Mouse (Mus musculus): ENCODE measurements around the gene Tmsb15b1. TPM values are rescaled to one million over a fixed set of nuclear protein-coding genes. Genes with fewer than 3 reads are reported as not detected.
"Not testable (repeated sequence)": the region's sequence is repeated elsewhere in the genome, so short reads cannot be mapped to it uniquely, and the experiment has no call there.

Tmsb15b1 gene
- total and polyA plus RNA-seq, 3 experiments = 6.8 to 44.6 (median 6.9) TPM

- in situ Hi-C loops (cut with MboI; ENCODE audit: low pct_ligation_motif_present, low pct_unique_long_range_greater_than_20kb, low sequenced_read_pairs); H3K36me3 ChIP-seq (replicated peaks in 1 of 2; ENCODE audit: control insufficient read depth in 1 of 2, insufficient read depth in 1 of 2, low read length in 1 of 2); H3K9ac ChIP-seq (ENCODE audit: insufficient read depth, low read depth); H3K27ac ChIP-seq (ENCODE audit: insufficient read depth, low read depth); H3K27me3 ChIP-seq (replicated peaks); H3K4me3 ChIP-seq (replicated peaks in 1 of 3; ENCODE audit: low read depth in 2 of 3, low read length in 2 of 3, poor library complexity in 1 of 3); H3K9me3 ChIP-seq (replicated peaks; ENCODE audit: low read length); H3K79me2 ChIP-seq (replicated peaks; ENCODE audit: control insufficient read depth, extremely low read depth, insufficient read depth, poor library complexity, severe bottlenecking); DNase-seq (ENCODE audit: extremely low read depth); H3K4me1 ChIP-seq (ENCODE audit: control insufficient read depth in 1 of 2, insufficient read depth in 2 of 2); dilution Hi-C loops (cut with MboI; ENCODE audit: extremely low pct_ligation_motif_present, extremely low pct_unique_long_range_greater_than_20kb, low sequenced_read_pairs); H3K4me2 ChIP-seq (ENCODE audit: insufficient read depth, low read depth, poor library complexity, severe bottlenecking): not testable (repeated sequence)
These were observed 18.9 kb downstream of the Tmsb15b1 start for GRCm38 (mm10) chrX:136957583-136958279.

DNA sequence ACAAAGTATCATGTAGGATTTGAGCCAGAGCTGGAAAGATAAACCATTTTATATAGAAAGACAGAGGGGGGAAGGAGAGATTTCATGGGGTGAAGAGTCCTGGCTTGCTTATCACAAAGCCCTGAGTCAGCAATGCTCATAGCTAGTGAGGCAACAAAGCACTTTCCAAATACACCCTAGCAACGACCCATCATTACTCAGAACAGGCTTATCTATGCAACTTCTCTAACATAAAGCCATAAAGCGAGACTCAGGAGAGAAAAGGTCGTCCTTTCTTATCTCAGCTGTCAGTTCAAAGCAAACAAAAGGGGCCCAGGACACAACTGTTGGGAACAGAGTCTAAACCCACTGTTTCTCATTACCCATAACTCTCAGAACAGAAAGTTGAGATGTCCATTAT is 38.7 kb downstream of the Tmsb15b1 start:
- dilution Hi-C loops (cut with MboI; ENCODE audit: extremely low pct_ligation_motif_present, extremely low pct_unique_long_range_greater_than_20kb, low sequenced_read_pairs) (no loop called here), in situ Hi-C loops (cut with MboI; ENCODE audit: low pct_ligation_motif_present, low pct_unique_long_range_greater_than_20kb, low sequenced_read_pairs) (no loop called here)
- Histone ChIP-seq H3K4me2 (ENCODE audit: insufficient read depth, low read depth, poor library complexity, severe bottlenecking) (no peak overlapping the region), H3K4me3 (replicated peaks in 1 of 3; ENCODE audit: low read depth in 2 of 3, low read length in 2 of 3, poor library complexity in 1 of 3) (no peak overlapping the region), H3K27me3 (replicated peaks) (no peaks in the 10 kb centered on the region), H3K79me2 (replicated peaks; ENCODE audit: control insufficient read depth, extremely low read depth, insufficient read depth, poor library complexity, severe bottlenecking) (no peaks in the 10 kb centered on the region), H3K4me1 (ENCODE audit: control insufficient read depth in 1 of 2, insufficient read depth in 2 of 2) (no peaks in the 10 kb centered on the region), H3K9me3 (replicated peaks; ENCODE audit: low read length) (no peaks in the 10 kb centered on the region), H3K36me3 (replicated peaks in 1 of 2; ENCODE audit: control insufficient read depth in 1 of 2, insufficient read depth in 1 of 2, low read length in 1 of 2) (no peaks in the 10 kb centered on the region), H3K9ac (ENCODE audit: insufficient read depth, low read depth) (no peak overlapping the region), H3K27ac (ENCODE audit: insufficient read depth, low read depth) (no peak overlapping the region)
- TF ChIP-seq NELFE (IDR thresholded peaks at IDR 0.05; ENCODE audit: low read depth, low read length) (no peak), ZNF384 (IDR thresholded peaks at IDR 0.05; ENCODE audit: low read depth, low read length) (no peak), MXI1 (IDR thresholded peaks at IDR 0.05; ENCODE audit: low read depth, low read length) (no peak), TCF12 (IDR thresholded peaks at IDR 0.05; ENCODE audit: low read depth, low read length) (no peak), EP300 (IDR thresholded peaks at IDR 0.05; ENCODE audit: low read length) (no peak), PAX5 (IDR thresholded peaks at IDR 0.05; ENCODE audit: low read length) (no peak)
- DNase-seq (ENCODE audit: extremely low read depth) = no peak

- Histone ChIP-seq H3K4me2 (ENCODE audit: insufficient read depth, low read depth, poor library complexity, severe bottlenecking) (no peak within 1 kb of the TSS), H3K36me3 (replicated peaks in 1 of 2; ENCODE audit: control insufficient read depth in 1 of 2, insufficient read depth in 1 of 2, low read length in 1 of 2) (no peaks in the 10 kb centered on the region), H3K4me1 (ENCODE audit: control insufficient read depth in 1 of 2, insufficient read depth in 2 of 2) (no peaks in the 10 kb centered on the region), H3K9ac (ENCODE audit: insufficient read depth, low read depth) (no peak within 1 kb of the TSS), H3K9me3 (replicated peaks; ENCODE audit: low read length) (no peaks in the 10 kb centered on the region), H3K27me3 (replicated peaks) (no peaks in the 10 kb centered on the region), H3K79me2 (replicated peaks; ENCODE audit: control insufficient read depth, extremely low read depth, insufficient read depth, poor library complexity, severe bottlenecking) (no peaks in the 10 kb centered on the region), H3K27ac (ENCODE audit: insufficient read depth, low read depth) (no peak within 1 kb of the TSS), H3K4me3 (replicated peaks in 1 of 3; ENCODE audit: low read depth in 2 of 3, low read length in 2 of 3, poor library complexity in 1 of 3) (no peak within 1 kb of the TSS)
- no peak for DNase-seq (ENCODE audit: extremely low read depth)
- in situ Hi-C loops (cut with MboI; ENCODE audit: low pct_ligation_motif_present, low pct_unique_long_range_greater_than_20kb, low sequenced_read_pairs) = no loop called here
- no peak for TF ChIP-seq EP300 (IDR thresholded peaks at IDR 0.05; ENCODE audit: low read length)
- no peak for TF ChIP-seq MAX (IDR thresholded peaks at IDR 0.05; ENCODE audit: low read length)
- no peak for TF ChIP-seq TBP (conservative IDR thresholded peaks at IDR 0.05; ENCODE audit: low read depth, low read length)
- no peak for TF ChIP-seq NRF1 (IDR thresholded peaks at IDR 0.05; ENCODE audit: low read depth, low read length)
- no peak for TF ChIP-seq ELF1 (IDR thresholded peaks at IDR 0.05; ENCODE audit: low read depth, low read length)
- TF ChIP-seq USF1 (IDR thresholded peaks at IDR 0.05; ENCODE audit: low read depth, low read length) = no peak
- no peak for TF ChIP-seq MAZ (IDR thresholded peaks at IDR 0.05; ENCODE audit: low read depth, low read length)
- no peak for TF ChIP-seq CTCF (conservative IDR thresholded peaks at IDR 0.05 in 1 of 2, IDR thresholded peaks at IDR 0.05 in 1 of 2; ENCODE audit: low read depth in 2 of 2, low read length in 2 of 2)
- TF ChIP-seq POLR2A (IDR thresholded peaks at IDR 0.05; ENCODE audit: low read depth, low read length) = no peak
- no peak for TF ChIP-seq RAD21 (IDR thresholded peaks at IDR 0.05; ENCODE audit: low read depth, low read length)
- no peak for TF ChIP-seq NELFE (IDR thresholded peaks at IDR 0.05; ENCODE audit: low read depth, low read length)
- no peak for TF ChIP-seq RCOR1 (conservative IDR thresholded peaks at IDR 0.05; ENCODE audit: low read depth, low read length)
- TF ChIP-seq JUN (IDR thresholded peaks at IDR 0.05; ENCODE audit: insufficient read depth, low read depth, low read length) = no peak
- dilution Hi-C loops (cut with MboI; ENCODE audit: extremely low pct_ligation_motif_present, extremely low pct_unique_long_range_greater_than_20kb, low sequenced_read_pairs) = no loop called here
These were observed 49.6 kb downstream of the Tmsb15b1 start, which contains the start of gene H2bfm for GRCm38 (mm10) chrX:136927031-136927430. H2bfm (plus strand) TSS chrX:136927325.

All from CH12.LX (cell line).